Mouse (Mus musculus): Measurements from ENCODE around the gene Mlec. TPM values are rescaled to one million over a fixed set of nuclear protein-coding genes. Genes with fewer than 3 reads are reported as not detected.

Mlec gene
- 10 to 100 TPM; 67.9 to 77.9 TPM for total RNA-seq (2021)
- long read RNA-seq, experiment 1, full-length matches to known transcripts, result 21 of 47 reads
- long read RNA-seq, experiment 1, partial matches to known transcripts, result 0 of 47 reads
- long read RNA-seq, experiment 1, other reads (novel, unspliced or antisense), result 26 of 47 reads
- long read RNA-seq, experiment 2, full-length matches to known transcripts, result 27 of 61 reads
- long read RNA-seq, experiment 2, partial matches to known transcripts, result 1 of 61 reads
- long read RNA-seq, experiment 2, other reads (novel, unspliced or antisense), result 33 of 61 reads

DNA sequence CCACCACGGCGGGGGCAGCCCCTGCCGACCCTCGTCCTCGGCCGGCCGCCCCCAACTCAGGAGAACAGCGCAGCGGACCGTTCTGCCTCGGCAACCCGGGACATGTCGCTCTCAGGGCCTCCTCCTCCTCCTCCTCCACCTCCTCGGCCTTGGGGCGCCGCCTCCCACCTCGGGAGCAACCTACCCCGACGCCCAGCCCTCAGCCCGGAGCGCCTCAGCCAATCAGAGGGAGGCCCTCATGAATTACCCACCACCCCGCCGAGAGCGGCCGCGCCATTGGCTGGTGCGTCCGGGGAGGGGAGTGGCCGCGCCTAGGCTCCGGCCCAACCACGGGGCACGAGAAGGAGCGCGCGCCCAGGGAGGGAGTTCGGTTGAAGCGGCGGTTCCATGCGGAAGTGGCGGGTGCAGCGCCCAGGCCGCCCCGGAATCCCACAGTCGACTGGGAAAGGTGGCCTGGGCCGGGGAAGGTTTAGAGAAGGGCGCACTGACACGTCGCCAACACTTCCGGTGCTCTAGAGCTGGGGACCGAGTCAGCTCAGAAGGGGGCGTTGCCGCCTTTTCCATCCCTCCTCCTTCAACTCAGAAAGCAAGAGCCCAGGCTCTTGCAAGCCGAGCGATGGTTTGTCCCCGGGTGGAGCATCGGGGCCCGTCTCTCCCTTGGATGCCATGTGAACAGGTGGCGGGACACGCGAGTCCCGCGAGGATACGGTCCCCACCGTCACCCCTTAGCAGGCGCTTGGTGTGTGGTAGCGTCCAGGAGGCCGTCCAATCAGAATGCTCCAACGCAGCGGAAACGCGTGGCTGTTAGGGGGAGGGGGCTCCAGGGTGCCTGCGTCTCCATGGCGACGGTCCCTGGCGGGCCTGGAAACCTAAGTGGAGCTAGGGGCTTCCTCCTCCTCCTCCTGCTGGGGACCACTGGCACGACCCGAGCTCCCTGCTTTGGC, at the start of gene Mlec:
TSS of gene Mlec (minus strand) at position 140 of the 944 bp plus-strand sequence.
- intact Hi-C loops (cut with DNase I), result no loop called here
- DNase-seq (ENCODE audit: low spot score in 2 of 2), result peak; percentile 98 to 99

DNA sequence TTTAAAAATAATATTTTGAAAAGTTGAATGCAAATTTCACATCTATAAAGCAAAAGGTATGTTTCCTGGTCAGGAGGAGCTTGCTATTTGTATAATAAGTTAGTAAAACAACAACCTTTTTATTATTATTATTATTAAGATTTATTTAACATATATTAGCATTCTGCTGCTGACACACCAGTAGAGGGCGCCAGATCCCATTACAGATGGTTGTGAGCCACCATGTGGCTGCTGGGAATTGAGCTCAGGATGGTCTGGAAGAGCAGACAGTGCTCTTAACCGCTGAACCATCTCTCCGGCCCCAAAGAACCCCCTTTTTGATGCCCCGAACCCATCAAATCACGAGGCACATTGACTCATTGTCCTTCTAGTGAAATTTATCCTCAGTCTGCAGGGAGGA, 49.3 kb upstream of the Mlec start:
- no peak for DNase-seq (ENCODE audit: low spot score in 2 of 2)
- intact Hi-C loops (cut with DNase I), result no loop called here

DNA sequence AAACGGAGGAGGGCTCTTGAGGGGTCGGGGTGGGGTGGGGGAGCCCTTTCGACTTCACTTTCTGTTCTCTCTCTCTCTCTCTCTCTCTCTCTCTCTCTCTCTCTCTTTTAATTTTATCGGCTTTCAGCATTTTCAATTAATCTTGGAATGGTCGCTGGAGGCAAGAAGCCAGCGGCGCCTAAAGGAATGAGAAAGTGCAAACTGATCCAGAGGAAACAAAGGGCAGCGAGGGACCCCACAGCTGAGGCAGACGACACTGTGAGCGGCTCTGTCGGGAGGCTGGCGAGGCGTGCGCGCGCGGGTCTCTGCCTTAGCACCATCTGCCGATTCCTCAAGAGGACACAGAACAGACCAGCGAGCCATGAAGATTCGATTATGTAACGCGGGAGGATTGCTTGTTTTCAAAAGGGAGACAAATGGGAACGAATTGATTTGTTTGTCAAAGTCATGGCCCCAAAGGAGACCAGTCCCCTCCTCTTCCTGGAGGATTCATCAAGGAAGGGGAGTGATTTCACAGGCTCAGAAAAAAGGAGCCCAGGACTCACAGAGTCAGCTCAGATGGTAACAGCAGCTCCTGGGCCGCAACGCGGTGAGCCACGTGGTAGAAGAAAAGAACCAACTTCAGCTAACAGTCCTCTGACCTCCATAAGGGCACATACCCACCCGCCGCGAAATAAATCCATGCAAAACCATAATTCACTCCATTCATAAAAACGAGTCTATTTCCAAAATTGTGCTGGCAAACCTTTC, 46.8 kb upstream of the Mlec start:
- intact Hi-C loops (cut with DNase I), result no loop called here

DNA sequence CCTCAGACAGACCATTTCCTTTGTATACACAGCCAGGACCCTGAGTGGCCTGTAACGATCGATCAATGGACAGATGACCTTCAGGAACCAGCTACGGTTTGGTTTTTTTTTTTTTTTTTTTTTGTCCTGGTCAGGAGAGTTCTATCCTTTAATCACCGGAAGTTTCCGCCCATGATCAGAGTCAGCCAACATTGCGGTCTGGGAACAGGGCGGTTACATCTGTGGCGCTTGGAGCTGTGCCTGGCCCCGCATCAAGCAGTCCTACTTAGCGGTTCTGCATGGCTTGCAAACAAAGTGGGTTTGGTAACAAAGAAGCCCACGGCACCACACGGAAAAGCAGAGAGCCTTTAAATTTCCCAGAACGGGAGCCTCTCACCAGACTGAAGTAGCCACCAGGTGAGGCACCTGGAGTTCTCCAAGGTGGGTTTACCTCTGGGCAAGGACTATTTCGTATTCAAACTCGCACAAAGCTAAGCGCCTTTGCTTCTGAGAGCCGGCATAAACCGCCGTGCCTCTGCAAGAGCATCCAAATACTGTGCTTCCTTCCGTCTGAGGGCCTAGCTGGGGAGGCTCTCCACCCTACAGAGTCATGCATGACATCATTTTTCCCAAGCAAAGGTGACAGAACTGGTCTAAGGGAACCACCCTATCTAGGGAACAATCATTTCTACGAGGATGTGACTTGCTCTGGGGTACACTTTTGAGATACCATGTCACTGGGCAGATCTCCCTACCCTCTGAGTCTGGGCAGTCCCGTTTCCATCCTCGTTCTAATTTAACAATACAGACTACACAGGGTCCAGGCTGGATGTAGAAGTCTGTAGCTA, 46.0 kb upstream of the Mlec start:
- intact Hi-C loops (cut with DNase I), result no loop called here
- no peak for DNase-seq (ENCODE audit: low spot score in 2 of 2)

More for the DNA sequence above, 46.8 kb upstream of the Mlec start:
- DNase-seq (ENCODE audit: low spot score in 2 of 2), result peak in 1 of 2 experiments; percentile 72

DNA sequence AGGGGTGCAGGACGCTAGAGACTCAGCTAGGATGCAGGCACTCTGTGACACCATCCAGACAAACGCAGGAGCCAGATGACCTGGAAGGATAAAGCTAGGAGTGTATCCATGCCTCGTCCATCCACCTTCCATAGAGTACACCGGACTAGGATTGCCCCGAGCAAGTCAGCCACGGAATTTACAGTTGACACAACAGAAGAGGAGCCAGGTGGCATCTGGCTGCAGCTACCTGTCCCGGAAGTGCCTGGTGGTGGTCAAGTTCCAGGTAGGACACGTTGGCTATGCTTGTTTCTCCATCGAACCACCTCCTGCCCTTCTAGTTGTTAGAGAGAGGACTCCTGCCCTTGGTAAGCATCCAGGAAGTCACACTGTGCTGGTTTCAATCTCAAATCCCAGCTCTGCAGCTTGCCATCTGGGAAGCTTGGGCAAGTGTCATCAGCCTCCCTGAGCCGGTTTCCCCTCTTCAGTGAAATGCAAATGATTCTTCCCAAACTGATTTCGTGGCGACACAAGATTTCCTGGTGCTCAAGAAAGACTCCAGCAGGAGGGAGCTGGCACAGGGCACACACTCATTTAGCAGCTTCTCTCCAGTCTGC, 36.7 kb upstream of the Mlec start:
- peak in 1 of 2 experiments; percentile 59 for DNase-seq (ENCODE audit: low spot score in 2 of 2)
- intact Hi-C loops (cut with DNase I), result no loop called here

DNA sequence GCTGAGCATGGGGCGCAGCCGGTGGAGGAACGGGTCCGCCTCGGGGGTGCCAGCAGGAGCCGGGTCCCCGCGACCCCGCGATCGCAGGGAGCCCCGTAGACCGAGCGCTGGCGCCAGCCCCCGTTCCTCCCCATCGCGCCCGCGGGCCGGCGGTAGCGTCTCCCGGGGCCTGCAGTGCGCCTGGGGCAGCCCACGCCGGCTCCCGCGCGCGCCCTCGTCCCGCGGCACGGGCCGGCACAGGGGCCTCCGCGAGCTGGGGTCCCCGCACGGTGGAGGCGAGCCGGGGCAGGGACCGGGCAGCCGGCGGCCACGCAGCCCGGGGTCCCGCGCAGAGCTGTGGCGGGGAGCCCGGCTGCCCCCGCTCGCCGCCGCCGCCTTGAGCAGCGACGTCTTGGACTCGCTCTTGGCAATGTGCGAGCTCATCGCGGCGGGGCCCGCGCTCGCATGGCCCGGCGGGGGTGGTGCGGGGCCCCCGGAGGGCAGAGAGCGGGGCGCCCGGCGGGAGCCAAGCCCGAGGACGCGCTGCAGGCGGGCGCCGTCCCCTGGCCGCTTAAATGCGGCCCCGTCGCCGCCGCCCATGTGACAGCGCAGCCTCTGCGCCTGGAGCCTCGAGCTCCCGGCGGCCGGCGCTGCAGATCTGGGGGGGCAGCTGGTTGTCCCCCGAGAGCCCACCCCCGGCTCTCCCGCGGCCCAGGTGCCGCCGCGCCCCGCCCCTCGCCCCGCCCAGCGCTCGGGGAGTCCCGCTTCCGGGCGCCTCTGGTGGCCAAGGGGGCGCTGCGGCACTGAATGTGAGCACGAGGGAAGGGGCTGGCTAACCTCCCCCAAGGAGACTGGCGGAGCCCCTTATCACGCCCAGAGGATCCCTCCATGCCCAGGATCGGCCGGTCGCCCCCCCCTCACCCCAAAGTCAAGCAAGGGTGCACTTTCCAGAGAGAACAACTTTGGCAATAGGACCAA, 36.0 kb upstream of the Mlec start, which contains the start of gene Cabp1:
TSS of gene Cabp1 (minus strand) at position 713 of the 957 bp plus-strand sequence.
- peak; percentile 64 to 72 for DNase-seq (ENCODE audit: low spot score in 2 of 2)
- intact Hi-C loops (cut with DNase I), result loop anchor here (2.0 kb wide), 1 partner anchor 43 kb away; no protein-coding TSS in a partner anchor

DNA sequence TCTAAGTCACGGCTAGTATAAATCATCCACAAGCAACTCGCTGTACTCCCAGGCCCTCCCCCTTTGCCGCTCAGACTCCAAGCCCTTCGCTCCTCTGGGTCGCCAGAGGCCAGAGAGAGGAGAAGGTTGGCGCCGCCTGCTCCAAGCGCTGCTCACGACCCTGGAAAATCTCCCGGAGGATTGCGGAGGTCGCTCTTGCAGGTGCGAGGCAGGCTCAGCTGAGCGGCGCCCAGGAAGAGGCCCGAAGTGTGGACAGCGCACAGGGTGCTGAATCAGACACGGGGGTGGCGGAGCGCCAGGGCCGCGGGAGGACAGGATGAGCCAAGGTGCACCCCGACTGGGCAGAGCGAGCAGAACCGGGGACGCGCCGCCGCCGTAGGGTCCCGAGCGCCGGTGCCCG, 35.2 kb upstream of the Mlec start:
- no peak for DNase-seq (ENCODE audit: low spot score in 2 of 2)
- intact Hi-C loops (cut with DNase I), result loop anchor here (2.0 kb wide), 1 partner anchor 44 kb away; no protein-coding TSS in a partner anchor

DNA sequence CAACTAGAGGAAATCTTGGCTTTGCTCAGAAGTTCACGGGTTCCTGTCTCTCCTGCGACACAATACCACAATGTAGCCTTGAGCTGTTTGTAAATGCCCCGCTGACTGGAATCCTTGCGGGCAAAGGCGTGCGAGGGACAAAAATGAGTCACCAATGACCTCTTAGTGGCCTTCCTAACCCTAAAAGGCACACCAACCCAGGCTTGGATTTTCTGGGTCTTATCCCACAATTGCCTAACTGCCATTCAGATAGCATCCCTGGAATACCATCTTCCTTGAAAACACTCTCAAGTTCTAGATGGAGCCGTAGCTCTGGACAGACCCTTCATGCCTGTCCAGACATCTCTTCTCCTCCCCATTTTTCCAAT, 34.8 kb upstream of the Mlec start:
- no peak for DNase-seq (ENCODE audit: low spot score in 2 of 2)
- intact Hi-C loops (cut with DNase I), result loop anchor here (2.0 kb wide), 1 partner anchor 44 kb away; no protein-coding TSS in a partner anchor

DNA sequence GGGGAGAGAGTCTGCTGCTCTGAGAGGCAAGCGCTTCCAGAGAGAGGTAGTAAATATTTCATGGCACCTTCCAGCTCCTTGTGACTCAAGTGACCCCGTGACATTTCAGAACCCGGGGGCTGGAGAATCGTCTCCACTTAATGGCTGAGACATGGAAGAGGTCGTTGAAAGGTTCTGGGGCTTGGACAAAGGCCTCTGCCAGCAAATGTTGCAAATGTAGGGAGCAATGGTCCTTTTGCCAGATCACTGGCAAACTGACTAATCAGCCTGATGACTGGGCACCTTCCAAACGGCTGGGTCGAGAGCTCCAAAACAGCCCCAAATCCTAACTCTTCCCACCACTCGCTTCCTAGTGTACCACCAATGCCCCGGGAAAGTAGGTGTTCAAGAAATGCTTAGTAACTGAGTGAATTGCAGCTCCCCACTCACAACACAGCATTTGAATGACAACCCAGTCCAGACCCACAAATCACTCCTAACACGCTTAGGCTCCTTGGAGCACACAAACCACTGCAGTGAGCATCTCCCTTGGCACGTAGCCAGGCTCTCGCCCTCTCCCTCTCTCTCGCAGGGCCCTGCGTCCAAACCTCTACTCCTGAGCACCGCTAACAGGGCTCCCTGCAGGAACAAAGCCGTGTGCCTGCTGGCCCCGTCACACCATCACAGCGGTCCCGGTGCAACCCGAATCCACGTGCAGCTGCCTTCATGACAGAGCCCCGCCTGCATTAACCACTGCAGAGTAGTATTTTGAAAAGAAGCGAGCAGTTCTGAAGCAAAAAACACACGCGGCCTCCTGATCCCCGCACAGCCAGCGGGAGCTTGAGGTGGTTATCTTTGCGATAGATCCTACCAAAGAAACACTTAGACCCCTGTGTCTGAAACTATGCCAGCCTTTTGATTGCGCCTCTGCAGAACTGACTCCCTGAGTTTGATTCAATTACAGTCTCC, 34.2 kb upstream of the Mlec start:
- intact Hi-C loops (cut with DNase I), result loop anchor here (2.0 kb wide), 1 partner anchor 45 kb away; no protein-coding TSS in a partner anchor
- no peak for DNase-seq (ENCODE audit: low spot score in 2 of 2)

DNA sequence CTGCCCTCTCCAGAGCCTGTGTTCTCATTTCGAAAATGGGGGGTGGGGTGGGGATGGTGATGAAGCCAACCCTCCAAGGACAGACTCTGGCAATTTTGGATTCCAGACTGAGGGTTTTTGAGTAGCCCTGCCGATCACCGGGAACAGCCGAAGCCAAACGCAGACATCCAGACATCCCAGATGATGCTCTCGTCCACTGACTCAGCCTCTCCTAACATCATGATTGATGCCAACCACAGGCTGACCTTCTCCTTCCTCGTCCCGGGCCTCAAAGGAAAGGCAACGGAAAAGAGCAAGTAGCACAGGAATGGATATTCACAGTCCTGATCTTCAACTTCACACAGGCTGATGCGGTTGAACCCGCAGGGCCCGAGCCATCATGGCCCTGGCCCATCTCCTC, 32.1 kb upstream of the Mlec start:
- DNase-seq (ENCODE audit: low spot score in 2 of 2), result no peak
- intact Hi-C loops (cut with DNase I), result no loop called here

DNA sequence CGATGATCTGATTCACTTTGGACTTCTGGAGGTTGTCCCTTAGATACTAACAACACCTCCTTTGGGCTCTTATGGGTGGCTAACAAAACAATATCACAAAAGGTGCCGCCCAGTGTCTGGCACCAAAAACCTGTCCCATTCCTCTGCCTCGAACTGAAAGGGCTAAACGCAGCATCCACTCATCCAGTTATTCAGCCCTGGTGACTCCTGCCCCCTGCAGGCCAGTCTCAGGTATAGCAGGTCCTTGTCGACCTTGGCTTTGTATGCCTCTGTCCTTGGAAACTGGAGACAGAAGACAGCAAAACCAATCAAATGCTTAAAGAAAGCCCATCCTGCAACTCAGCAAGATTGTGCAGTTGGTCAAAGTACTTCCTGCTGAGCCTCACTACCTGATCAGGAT, 30.8 kb upstream of the Mlec start:
- DNase-seq (ENCODE audit: low spot score in 2 of 2), result no peak
- intact Hi-C loops (cut with DNase I), result no loop called here

DNA sequence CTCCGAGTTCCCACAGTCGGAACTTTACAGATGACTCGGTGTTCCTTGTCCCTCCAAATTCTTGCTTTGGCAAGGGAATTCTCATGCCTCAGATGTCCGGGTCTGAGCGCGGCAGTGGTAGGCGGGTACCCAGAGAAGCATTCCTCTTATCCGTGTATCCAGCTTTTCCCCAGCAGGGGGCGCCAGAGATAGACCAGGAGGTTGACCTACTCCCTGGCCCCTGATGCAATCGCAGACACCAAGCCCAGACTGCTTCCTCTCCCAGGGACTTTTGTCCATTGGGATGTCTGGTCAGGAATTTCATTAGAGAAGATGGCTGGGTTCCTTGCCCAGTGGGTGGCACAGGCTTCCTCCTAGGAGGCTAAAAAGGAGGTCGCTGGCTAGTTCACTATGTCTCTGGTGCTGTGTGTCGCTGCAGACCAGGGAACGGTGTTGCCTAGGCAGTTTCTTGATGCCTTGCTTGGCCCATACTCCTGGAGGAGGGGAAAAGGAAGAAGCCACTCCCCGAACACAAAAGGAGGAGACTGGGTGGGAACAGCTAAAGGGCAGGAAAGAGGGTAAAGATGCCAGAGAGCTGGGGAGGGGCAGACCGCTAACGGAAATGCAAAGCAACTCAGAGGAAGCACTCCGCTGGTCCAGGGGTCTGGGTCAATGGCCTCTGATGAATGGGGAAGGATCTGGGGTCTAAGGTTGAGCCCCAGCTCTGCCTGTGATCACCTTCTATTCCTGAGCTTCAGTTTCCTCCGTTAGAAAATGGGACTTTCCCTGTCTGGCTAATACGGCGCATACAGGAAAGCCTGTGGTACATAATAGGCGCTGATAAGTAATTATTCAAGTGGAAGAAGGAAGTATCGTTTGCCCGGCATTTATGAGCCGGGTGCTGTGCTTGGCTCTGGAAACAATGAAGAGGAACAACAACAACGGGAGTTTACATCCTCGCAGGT, 29.5 kb upstream of the Mlec start:
- intact Hi-C loops (cut with DNase I), result no loop called here
- peak; percentile 93 to 94 for DNase-seq (ENCODE audit: low spot score in 2 of 2)

DNA sequence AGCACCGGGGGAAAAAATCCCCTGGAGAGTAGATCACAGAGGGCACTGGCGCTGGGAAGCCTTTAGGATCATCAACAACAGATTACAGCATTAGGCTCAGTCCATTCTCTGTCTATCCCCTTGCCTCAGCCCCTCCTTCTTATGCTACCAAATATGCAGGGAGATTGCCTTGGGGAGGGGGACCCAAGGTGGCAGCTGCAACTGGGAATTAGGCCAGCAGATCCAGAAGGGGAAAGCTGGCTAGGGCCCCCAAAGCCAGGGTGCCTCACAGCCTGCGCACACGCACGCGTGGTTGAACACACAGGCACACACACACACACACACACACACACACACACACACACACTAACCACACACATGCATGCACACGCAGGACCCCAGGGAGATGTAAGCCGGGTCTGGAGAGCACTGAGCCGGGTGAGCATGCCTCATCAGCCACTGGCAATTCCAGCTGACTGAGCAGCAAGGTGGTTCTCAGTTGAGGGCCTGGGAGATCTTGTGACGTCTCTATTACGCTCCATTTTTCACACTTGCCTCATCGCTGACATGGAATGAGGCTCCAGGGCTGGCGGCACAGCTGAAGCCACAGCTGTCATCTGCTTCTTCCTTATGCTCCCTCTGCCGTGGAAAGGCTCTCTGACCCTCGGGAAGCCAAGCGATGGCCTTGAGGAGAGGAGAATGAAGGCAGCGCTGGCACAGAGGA, 28.5 kb upstream of the Mlec start:
- intact Hi-C loops (cut with DNase I), result no loop called here
- no peak for DNase-seq (ENCODE audit: low spot score in 2 of 2)

DNA sequence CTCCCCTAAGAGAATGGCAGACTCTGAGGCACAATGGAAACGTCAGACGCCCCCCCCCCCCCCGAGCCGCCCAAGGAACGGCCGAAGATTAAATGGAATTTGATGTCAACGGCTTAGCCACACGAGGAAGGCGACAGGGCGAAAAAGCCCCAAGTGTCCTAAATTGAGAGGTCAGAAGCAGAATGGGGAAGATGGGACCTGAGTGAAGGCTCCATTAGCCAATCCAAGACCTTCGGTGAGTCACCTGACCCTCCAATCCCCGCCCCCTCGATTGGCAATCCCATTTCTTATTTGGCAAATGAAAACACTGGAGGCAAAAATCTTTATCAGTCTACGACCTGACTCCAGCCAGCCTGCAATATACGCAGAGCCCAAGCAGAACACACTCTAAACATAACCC, 26.7 kb upstream of the Mlec start:
- intact Hi-C loops (cut with DNase I), result no loop called here
- peak; percentile 67 to 72 for DNase-seq (ENCODE audit: low spot score in 2 of 2)

DNA sequence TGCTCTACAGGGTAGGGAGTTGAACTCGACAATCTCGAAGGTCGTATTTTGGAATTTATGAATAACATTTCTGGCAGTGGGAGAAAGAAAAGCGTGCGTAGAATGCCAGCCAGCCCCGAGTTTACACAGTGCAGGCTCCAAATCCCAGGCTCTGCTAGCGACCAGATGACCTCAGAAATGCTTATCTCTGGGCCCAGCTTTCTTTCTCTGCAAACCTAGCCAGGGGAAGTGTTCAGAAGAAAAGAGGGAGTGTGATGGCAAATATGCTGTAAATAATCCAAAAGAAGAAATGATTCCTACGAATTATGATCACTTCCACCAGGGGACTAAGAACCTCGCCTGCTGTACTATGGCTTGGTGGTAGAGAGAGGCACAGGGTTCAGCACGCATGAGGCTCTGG, 25.5 kb upstream of the Mlec start:
- DNase-seq (ENCODE audit: low spot score in 2 of 2), result no peak
- intact Hi-C loops (cut with DNase I), result no loop called here

All from left cerebral cortex, postnatal 14 days (tissue).